ENCODE assay signal across 11 mouse cellular contexts in genomic region chr13:16290784-16291183, GRCm38 (mm10).
DNase-seq lines count a peak whose midpoint lies in the region; ATAC-seq lines count a peak whose summit lies in the region.
"Had no signal": no experiment of that assay in that cellular context is flagged by ENCODE, and none has a peak within 500 bp of the region (broad histone marks: within the 10 kb centered on the region; RNA-seq: fewer than 3 reads in every experiment).

No protein-coding gene starts in this region.

- H3K4me3 ChIP-seq in kidney, embryonic 15.5 days (replicated peaks): no peak overlapping the region
- H3K4me3 ChIP-seq: left cerebral cortex, adult 2 months; liver, embryonic 12.5 days had no signal

- H3K27ac ChIP-seq in kidney, embryonic 15.5 days: no peak overlapping the region
- H3K27ac ChIP-seq: left cerebral cortex, adult 2 months; liver, embryonic 12.5 days had no signal

- no peaks in the 10 kb centered on the region for H3K9me3 ChIP-seq in kidney, embryonic 15.5 days (replicated peaks)
- H3K9me3 ChIP-seq: liver, embryonic 12.5 days had no signal

- peak; percentile 6 for DNase-seq in kidney, adult 11 months
- DNase-seq in right cerebral cortex, adult 18-20 months: peak; percentile 14
- DNase-seq in right cerebral cortex, postnatal 25 days: no peak
- peak; percentile 49 for DNase-seq in kidney, adult 9 months
- DNase-seq in right cerebral cortex, postnatal 4 days: peak; percentile 11
- no peak for DNase-seq in urinary bladder, adult 18-20 months (ENCODE audit: low spot score in 2 of 2)
- DNase-seq in urinary bladder, postnatal 10 days (ENCODE audit: low spot score): no peak
- DNase-seq: thymus, postnatal 14 days had no signal

- H3K4me1 ChIP-seq in kidney, embryonic 15.5 days: no peaks in the 10 kb centered on the region
- H3K4me1 ChIP-seq: liver, embryonic 12.5 days had no signal

- no peak overlapping the region for H3K4me2 ChIP-seq in kidney, embryonic 15.5 days
- H3K4me2 ChIP-seq: liver, embryonic 12.5 days had no signal

- H3K9ac ChIP-seq in kidney, embryonic 15.5 days: no peak overlapping the region
- H3K9ac ChIP-seq: liver, embryonic 12.5 days had no signal

- WGBS in kidney, embryonic 15.5 days: 72% methylated on average over 2 of the region's 2 CpGs

- no peaks in the 10 kb centered on the region for H3K27me3 ChIP-seq in kidney, embryonic 15.5 days
- H3K27me3 ChIP-seq: liver, embryonic 12.5 days had no signal

- ATAC-seq in kidney, embryonic 15.5 days (replicated peaks; ENCODE audit: low FRiP score): no peak

- no peaks in the 10 kb centered on the region for H3K36me3 ChIP-seq in kidney, embryonic 15.5 days
- H3K36me3 ChIP-seq: liver, embryonic 12.5 days had no signal

Comparison
In these comparisons a context has a peak if more than half of its experiments do, and no peak if none do; other contexts are left out.
1. DNase-seq: peak in kidney, adult 11 months (single experiment), right cerebral cortex, adult 18-20 months (single experiment), kidney, adult 9 months (single experiment) and right cerebral cortex, postnatal 4 days (single experiment); none in right cerebral cortex, postnatal 25 days (single experiment), urinary bladder, adult 18-20 months (0 of 2) and urinary bladder, postnatal 10 days (single experiment).